Mouse (Mus musculus) ES-E14 (cell line): ENCODE measurements around the gene Fras1.

Source experiments
- MAFK ChIP-seq: IDR thresholded peaks from 2 replicates; pipeline ENCODE4 v1.6.1; 2014; ENCODE audit warnings: mild to moderate bottlenecking, low read depth, low read length, inconsistent platforms; ENCODE audit not compliant: insufficient read depth
- ZNF384 ChIP-seq: IDR thresholded peaks from 2 replicates; pipeline ENCODE4 v1.6.1; 2012; ENCODE audit warnings: low read depth, low read length, inconsistent platforms

DNA sequence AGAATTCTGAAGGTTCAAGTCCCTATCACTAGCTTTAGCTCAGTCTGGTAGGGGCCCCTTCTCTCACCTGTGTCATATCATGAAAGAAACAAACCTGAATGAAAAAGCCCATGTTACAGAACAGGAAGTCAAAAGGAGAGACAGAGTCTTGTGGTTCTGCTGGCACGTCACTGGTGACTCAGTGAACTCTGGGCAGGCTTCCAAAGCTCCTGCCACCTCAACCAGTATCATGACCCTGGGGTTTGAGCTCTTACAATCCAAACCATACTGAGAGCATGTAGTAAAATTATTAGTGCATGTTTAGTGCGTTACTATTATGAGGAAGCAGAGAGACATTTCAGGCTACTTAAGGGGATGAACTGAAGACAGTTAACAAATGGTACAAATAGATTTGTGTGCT lies 246.5 kb downstream of the Fras1 start:
- no peak for TF ChIP-seq ZNF384
- no peak for TF ChIP-seq MAFK
